Mouse (Mus musculus) small intestine, adult 10 weeks (tissue): ENCODE results near the gene Cerkl. TPM values are rescaled to one million over a fixed set of nuclear protein-coding genes. Genes with fewer than 3 reads are reported as not detected.

Experiments
- polyA plus RNA-seq: library from polyadenylated mRNA; stranded (reverse); fragments of 350-450 nt; fragmentation: Illumina TruSeq; extraction: RNeasy Lipid Tissue Mini Kit (QIAGEN cat#74804); gene quantifications from one replicate; pipeline ENCODE4 v1.2.3, GENCODE M21; 2014; ENCODE audit warnings: low replicate concordance

The Cerkl gene
- 1.7 TPM for polyA plus RNA-seq

GRCm38 (mm10) chr2:79456575-79457349 is at the start of gene Cerkl, which contains the start of gene Neurod1:
TSS of gene Cerkl (minus strand) at chr2:79456785.
TSS of gene Neurod1 (minus strand) at chr2:79456751.

Other genes with a start within 250 kb of the Cerkl start
- gene Itga4, start 201.4 kb downstream of the Cerkl start, polyA plus RNA-seq, result 17.3 TPM
- 12.7 TPM for gene Neurod1, start within 50 bp of the Cerkl start, polyA plus RNA-seq
- 71.3 TPM for gene Itprid2, start 178.6 kb upstream of the Cerkl start, polyA plus RNA-seq